Mouse (Mus musculus) embryonic facial prominence, embryonic 13.5 days (tissue): ENCODE data around the gene Alkbh6. TPM values are rescaled to one million over a fixed set of nuclear protein-coding genes. Genes with fewer than 3 reads are reported as not detected.

Experiments used
- ATAC-seq: fragments of 200-750 bp; cut with Nextera tagmentation; 2 replicates; pipeline ENCODE4 v1.8.0; 2017; ENCODE audit warnings: low read depth; ENCODE audit not compliant: insufficient number of reproducible peaks, insufficient read depth, low FRiP score, low TSS enrichment
- H3K27ac ChIP-seq: fragments of 300-500 bp; sonication (generic); 2 replicates; pipeline ENCODE4 v1.5.1; 2015; ENCODE audit warnings: moderate library complexity, mild to moderate bottlenecking, inconsistent platforms
- H3K27me3 ChIP-seq: fragments of 300-500 bp; sonication (generic); 2 replicates; pipeline ENCODE4 v1.6.1; 2015; ENCODE audit warnings: mild to moderate bottlenecking, inconsistent platforms
- H3K36me3 ChIP-seq: fragments of 300-500 bp; sonication (generic); 2 replicates; pipeline ENCODE4 v1.6.1; 2015; ENCODE audit warnings: mild to moderate bottlenecking, inconsistent platforms
- H3K4me1 ChIP-seq: fragments of 300-500 bp; sonication (generic); 2 replicates; pipeline ENCODE4 v1.6.1; 2015; ENCODE audit warnings: inconsistent platforms
- H3K4me2 ChIP-seq: fragments of 300-500 bp; sonication (generic); 2 replicates; pipeline ENCODE4 v1.6.1; 2015; ENCODE audit warnings: moderate library complexity, mild to moderate bottlenecking, inconsistent platforms
- H3K4me3 ChIP-seq: fragments of 300-500 bp; sonication (generic); 2 replicates; pipeline ENCODE4 v1.5.1; 2015; ENCODE audit warnings: mild to moderate bottlenecking, inconsistent platforms
- H3K9ac ChIP-seq: fragments of 300-500 bp; sonication (generic); 2 replicates; pipeline ENCODE4 v1.6.1; 2015; ENCODE audit warnings: mild to moderate bottlenecking, inconsistent platforms
- H3K9me3 ChIP-seq: fragments of 300-500 bp; sonication (generic); 2 replicates; pipeline ENCODE4 v1.6.1; 2016; ENCODE audit warnings: inconsistent platforms
- WGBS: fragments of 180-500 bp; shearing (Covaris S2); methylation state at CpG from one replicate; pipeline ENCODE4 v1.1.7; 2015; ENCODE audit warnings: mixed read lengths; 5-methylcytosine and 5-hydroxymethylcytosine counted together
- polyA plus RNA-seq: library from polyadenylated mRNA; unstranded; fragments of >200 nt; fragmentation: Nextera tagmentation; extraction: Ambion mirVana; gene quantifications from 2 replicates; pipeline ENCODE4 v1.2.1, GENCODE M21; 2015

Gene Alkbh6
- polyA plus RNA-seq, 1 experiment from 2014 or later = 104 TPM

GRCm38 (mm10) chr7:30281522-30281921, 27.0 kb upstream of the Alkbh6 start:
- WGBS = 80% methylated on average over 4 of the region's 4 CpGs
- Histone ChIP-seq H3K27ac (peak overlapping the region; percentile 97; the same call in 1 of the 2 replicates), H3K4me3 (no peak overlapping the region), H3K9ac (no peak overlapping the region), H3K36me3 (no peaks in the 10 kb centered on the region), H3K4me1 (peaks cover 12% of the 10 kb centered on the region), H3K9me3 (no peaks in the 10 kb centered on the region), H3K27me3 (no peaks in the 10 kb centered on the region), H3K4me2 (peak overlapping the region; percentile 85; the same call in 1 of the 2 replicates)
- ATAC-seq = no peak

- WGBS = 72% methylated on average over 7 of the region's 7 CpGs
- Histone ChIP-seq H3K36me3 (no peaks in the 10 kb centered on the region), H3K4me3 (no peak overlapping the region), H3K9me3 (no peaks in the 10 kb centered on the region), H3K4me1 (peaks cover 12% of the 10 kb centered on the region), H3K9ac (no peak overlapping the region), H3K27me3 (no peaks in the 10 kb centered on the region), H3K4me2 (no peak overlapping the region), H3K27ac (no peak overlapping the region)
- no peak for ATAC-seq
Measured at GRCm38 (mm10) chr7:30282740-30283139, 25.8 kb upstream of the Alkbh6 start.

GRCm38 (mm10) chr7:30286701-30287410, 21.7 kb upstream of the Alkbh6 start:
- H3K27ac ChIP-seq = no peak overlapping the region
- no peaks in the 10 kb centered on the region for H3K9me3 ChIP-seq
- H3K4me2 ChIP-seq = no peak overlapping the region
- H3K9ac ChIP-seq = no peak overlapping the region
- ATAC-seq = no peak
- peaks cover under 1% of the 10 kb centered on the region; the same call in 1 of the 2 replicates for H3K4me1 ChIP-seq
- H3K27me3 ChIP-seq = 0 out of 2 replicates have a peak, but pooled peaks cover 3% of the 10 kb centered on the region
- 56% methylated on average over 8 of the region's 8 CpGs for WGBS
- H3K36me3 ChIP-seq = no peaks in the 10 kb centered on the region
- H3K4me3 ChIP-seq = no peak overlapping the region

- no peak for ATAC-seq
- 75% methylated on average over 6 of the region's 6 CpGs for WGBS
- Histone ChIP-seq H3K4me3 (no peak overlapping the region), H3K36me3 (no peaks in the 10 kb centered on the region), H3K9ac (no peak overlapping the region), H3K4me1 (peaks cover 11% of the 10 kb centered on the region), H3K9me3 (no peaks in the 10 kb centered on the region), H3K27me3 (0 out of 2 replicates have a peak, but pooled peaks cover 3% of the 10 kb centered on the region), H3K4me2 (no peak overlapping the region), H3K27ac (no peak overlapping the region)
Measured at GRCm38 (mm10) chr7:30288046-30288445, 20.5 kb upstream of the Alkbh6 start.

GRCm38 (mm10) chr7:30289071-30289713, 19.3 kb upstream of the Alkbh6 start:
- Histone ChIP-seq H3K4me1 (peaks cover 18% of the 10 kb centered on the region), H3K4me3 (no peak overlapping the region), H3K9ac (no peak overlapping the region; the same call in 1 of the 2 replicates), H3K27ac (no peak overlapping the region), H3K4me2 (no peak overlapping the region), H3K27me3 (0 out of 2 replicates have a peak, but pooled peaks cover 3% of the 10 kb centered on the region), H3K36me3 (peaks cover 9% of the 10 kb centered on the region; the same call in 1 of the 2 replicates), H3K9me3 (no peaks in the 10 kb centered on the region)
- WGBS = 55% methylated on average over 7 of the region's 7 CpGs
- no peak for ATAC-seq

GRCm38 (mm10) chr7:30289714-30290399, 18.7 kb upstream of the Alkbh6 start:
- H3K9ac ChIP-seq = peak overlapping the region; percentile 17; the same call in 1 of the 2 replicates
- no peaks in the 10 kb centered on the region for H3K9me3 ChIP-seq
- peaks cover 14% of the 10 kb centered on the region for H3K36me3 ChIP-seq
- no peak overlapping the region for H3K4me2 ChIP-seq
- no peak overlapping the region for H3K4me3 ChIP-seq
- WGBS = 38% methylated on average over 10 of the region's 10 CpGs
- no peak overlapping the region for H3K27ac ChIP-seq
- no peak for ATAC-seq
- H3K4me1 ChIP-seq = peaks cover 18% of the 10 kb centered on the region
- 0 out of 2 replicates have a peak, but pooled peaks cover 3% of the 10 kb centered on the region for H3K27me3 ChIP-seq

- peak within 1 kb of the TSS; percentile 66 for H3K27ac ChIP-seq
- H3K4me3 ChIP-seq = peak within 1 kb of the TSS; percentile 81
- H3K9ac ChIP-seq = peak within 1 kb of the TSS; percentile 93
- peak within 1 kb of the TSS; percentile 89 for H3K4me2 ChIP-seq
- WGBS = 7% methylated on average over 35 of the region's 35 CpGs
- ATAC-seq = peak; percentile 78
- H3K27me3 ChIP-seq = 0 out of 2 replicates have a peak, but pooled peaks cover 3% of the 10 kb centered on the region
- no peaks in the 10 kb centered on the region for H3K9me3 ChIP-seq
- peaks cover 29% of the 10 kb centered on the region for H3K36me3 ChIP-seq
- H3K4me1 ChIP-seq = peaks cover 18% of the 10 kb centered on the region
Measured at GRCm38 (mm10) chr7:30291215-30292131, 17.0 kb upstream of the Alkbh6 start, which contains the start of gene Clip3. Gene Clip3, plus strand, starts transcription at chr7:30291728.

GRCm38 (mm10) chr7:30293795-30294194, 14.7 kb upstream of the Alkbh6 start:
- Histone ChIP-seq H3K4me3 (no peak overlapping the region), H3K36me3 (peaks cover 53% of the 10 kb centered on the region), H3K27ac (no peak overlapping the region), H3K27me3 (0 out of 2 replicates have a peak, but pooled peaks cover 2% of the 10 kb centered on the region), H3K9me3 (no peaks in the 10 kb centered on the region), H3K9ac (no peak overlapping the region), H3K4me2 (0 out of 2 replicates have a peak overlapping the region, but pooled peaks have one; percentile 1), H3K4me1 (peaks cover 18% of the 10 kb centered on the region)
- ATAC-seq = no peak
- WGBS = 78% methylated on average over 13 of the region's 13 CpGs

GRCm38 (mm10) chr7:30294296-30294695, 14.2 kb upstream of the Alkbh6 start:
- no peak overlapping the region for H3K27ac ChIP-seq
- H3K4me3 ChIP-seq = no peak overlapping the region
- peaks cover 58% of the 10 kb centered on the region for H3K36me3 ChIP-seq

GRCm38 (mm10) chr7:30295103-30295502, 13.4 kb upstream of the Alkbh6 start:
- H3K27ac ChIP-seq = no peak overlapping the region
- H3K9me3 ChIP-seq = no peaks in the 10 kb centered on the region
- H3K4me2 ChIP-seq = no peak overlapping the region
- no peak overlapping the region; the same call in 1 of the 2 replicates for H3K9ac ChIP-seq
- no peak overlapping the region for H3K4me3 ChIP-seq
- ATAC-seq = no peak
- H3K4me1 ChIP-seq = peaks cover 18% of the 10 kb centered on the region
- no peaks in the 10 kb centered on the region for H3K27me3 ChIP-seq
- peaks cover 66% of the 10 kb centered on the region for H3K36me3 ChIP-seq
- 65% methylated on average over 10 of the region's 10 CpGs for WGBS

More at GRCm38 (mm10) chr7:30294296-30294695, 14.2 kb upstream of the Alkbh6 start:
- H3K4me1 ChIP-seq = peaks cover 18% of the 10 kb centered on the region
- no peak for ATAC-seq
- WGBS = 88% methylated on average over 5 of the region's 5 CpGs
- H3K27me3 ChIP-seq = no peaks in the 10 kb centered on the region
- no peak overlapping the region for H3K9ac ChIP-seq
- H3K9me3 ChIP-seq = no peaks in the 10 kb centered on the region
- no peak overlapping the region for H3K4me2 ChIP-seq
